Comparison of ENCODE assay signal across 9 mouse cellular contexts in the genomic region with DNA sequence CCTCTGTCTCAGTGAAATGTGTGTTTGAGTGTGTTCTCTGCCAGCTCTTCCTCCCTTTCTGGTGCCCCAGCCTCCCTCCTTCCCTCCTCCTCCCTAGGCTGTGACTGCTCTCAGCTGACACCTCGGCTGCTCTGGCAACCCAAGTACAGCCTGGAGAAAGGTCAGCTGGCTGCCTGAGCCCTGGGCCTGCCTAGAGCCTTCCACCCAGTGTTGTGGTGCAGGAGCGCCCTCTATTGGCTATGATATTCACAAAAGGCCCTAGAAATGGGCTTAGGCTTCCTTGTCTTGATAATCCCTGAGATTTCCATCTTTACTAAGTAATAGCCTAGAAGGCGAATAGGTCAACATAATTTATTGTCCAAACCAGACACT.
DNase-seq lines count a peak whose midpoint lies in the region; ATAC-seq and TF ChIP-seq lines count a peak whose summit lies in the region.
"Had no signal": no experiment of that assay in that cellular context is flagged by ENCODE, and none has a peak within 500 bp of the region (broad histone marks: within the 10 kb centered on the region; RNA-seq: fewer than 3 reads in every experiment).

No protein-coding gene starts in this region.

- no peak overlapping the region for H3K27ac ChIP-seq in hindbrain, embryonic 11.5 days (ENCODE audit: low read depth, low read length)
- no peak overlapping the region for H3K27ac ChIP-seq in lung, embryonic 14.5 days (ENCODE audit: low read depth)

- H3K4me2 ChIP-seq in hindbrain, embryonic 11.5 days (replicated peaks; ENCODE audit: low read depth, low read length) = no peak overlapping the region
- no peak overlapping the region for H3K4me2 ChIP-seq in lung, embryonic 14.5 days

- no peaks in the 10 kb centered on the region for H3K36me3 ChIP-seq in hindbrain, embryonic 11.5 days (ENCODE audit: control insufficient read depth, insufficient read depth, low read length)
- H3K36me3 ChIP-seq in lung, embryonic 14.5 days (ENCODE audit: insufficient read depth) = no peaks in the 10 kb centered on the region

- H3K9me3 ChIP-seq in hindbrain, embryonic 11.5 days (ENCODE audit: control insufficient read depth, low read length) = no peaks in the 10 kb centered on the region
- H3K9me3 ChIP-seq in lung, embryonic 14.5 days (ENCODE audit: low read depth, low read length) = no peaks in the 10 kb centered on the region
- H3K9me3 ChIP-seq: megakaryocyte, embryonic 14.5 days had no signal

- TF ChIP-seq CTCF in lung, embryonic 14.5 days (IDR thresholded peaks at IDR 0.05; ENCODE audit: low read depth) = peak; percentile 93

- no peak overlapping the region for H3K4me3 ChIP-seq in hindbrain, embryonic 11.5 days (ENCODE audit: low read depth, low read length)
- no peak overlapping the region for H3K4me3 ChIP-seq in lung, embryonic 14.5 days (ENCODE audit: low read depth, low read length)
- H3K4me3 ChIP-seq: megakaryocyte, embryonic 14.5 days had no signal

- H3K4me1 ChIP-seq in hindbrain, embryonic 11.5 days (replicated peaks; ENCODE audit: control insufficient read depth, insufficient read depth, low read length) = no peaks in the 10 kb centered on the region
- peaks cover 9% of the 10 kb centered on the region for H3K4me1 ChIP-seq in lung, embryonic 14.5 days (ENCODE audit: insufficient read depth)
- H3K4me1 ChIP-seq: megakaryocyte, embryonic 14.5 days had no signal

- 11% methylated on average over 3 of the region's 3 CpGs for WGBS in hindbrain, embryonic 11.5 days
- whole genome bisulfite sequencing in lung, embryonic 14.5 days = 2% methylated on average over 3 of the region's 3 CpGs

- no peak overlapping the region for H3K9ac ChIP-seq in hindbrain, embryonic 11.5 days (ENCODE audit: low read depth, low read length)
- H3K9ac ChIP-seq in lung, embryonic 14.5 days = no peak overlapping the region

- H3K27me3 ChIP-seq in hindbrain, embryonic 11.5 days (ENCODE audit: control insufficient read depth, insufficient read depth, low read length) = no peaks in the 10 kb centered on the region
- H3K27me3 ChIP-seq in lung, embryonic 14.5 days (ENCODE audit: insufficient read depth, low read length) = no peaks in the 10 kb centered on the region
- H3K27me3 ChIP-seq: megakaryocyte, embryonic 14.5 days had no signal

- peak; percentile 67 to 73 for DNase-seq in adrenal gland, adult 18-20 months (ENCODE audit: low spot score in 2 of 2)
- DNase-seq in cerebellum, postnatal 25 days = peak; percentile 84 to 91
- peak; percentile 40 to 58 for DNase-seq in frontal cortex, postnatal 25 days (ENCODE audit: low spot score in 2 of 2)
- peak; percentile 92 for DNase-seq in hindbrain, embryonic 11.5 days (ENCODE audit: low spot score)
- peak; percentile 79 for DNase-seq in layer of hippocampus, adult 9-10 months (ENCODE audit: low spot score)
- DNase-seq in lung, embryonic 14.5 days = peak; percentile 97
- DNase-seq in ovary, postnatal 36 days (ENCODE audit: low spot score) = peak; percentile 76

- ATAC-seq in hindbrain, embryonic 11.5 days (ENCODE audit: low FRiP score) = peak; percentile 98
- ATAC-seq in lung, embryonic 14.5 days (ENCODE audit: insufficient read depth) = peak; percentile 100
- ATAC-seq in CD4-positive, CD25-positive, alpha-beta regulatory T cell, adult 4 months = no peak
